Mouse (Mus musculus) ES-Bruce4 (cell line): ENCODE results near the gene Rab11a.

ENCODE experiments used
- CTCF ChIP-seq: IDR thresholded peaks from one replicate; pipeline ENCODE4 v1.8.1; 2011; ENCODE audit warnings: low read depth, low read length
- EP300 ChIP-seq: IDR thresholded peaks from 2 replicates; pipeline ENCODE4 v1.6.1; 2011; ENCODE audit warnings: low read depth, low read length; ENCODE audit not compliant: insufficient read depth
- POLR2A ChIP-seq: IDR thresholded peaks from one replicate; pipeline ENCODE4 v1.8.1; 2011; ENCODE audit warnings: low read length; ENCODE audit not compliant: insufficient read depth

DNA sequence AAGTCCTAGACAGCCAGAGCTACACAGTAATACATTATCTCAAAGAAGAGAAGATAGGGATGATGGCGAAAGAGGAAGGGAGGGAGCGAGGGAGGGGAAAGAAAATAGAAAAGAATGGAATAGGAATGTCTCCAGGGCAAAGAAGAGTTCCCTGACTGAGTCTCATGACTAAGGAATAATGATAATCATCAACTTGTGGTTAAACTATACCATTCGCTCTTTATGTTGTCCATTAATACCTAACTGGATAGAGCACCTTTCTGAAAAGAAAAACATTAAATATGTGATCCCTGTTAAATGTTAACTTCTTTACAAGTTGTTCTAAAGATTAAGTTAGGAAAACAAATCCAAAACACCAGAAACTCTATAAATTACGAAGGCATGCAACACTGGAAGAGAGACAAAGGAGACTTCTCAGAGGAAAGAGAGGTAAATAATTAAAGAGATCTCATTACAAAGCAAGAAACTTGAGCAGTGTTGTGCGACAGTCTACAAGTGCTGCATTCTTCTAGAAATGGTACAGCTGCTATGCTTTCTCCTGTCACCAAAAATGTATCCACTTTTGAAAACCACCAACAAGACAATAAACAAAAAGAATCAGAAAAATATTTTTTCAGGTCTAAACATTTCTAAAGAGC lies 17.9 kb downstream of the Rab11a start:
- TF ChIP-seq POLR2A (no peak), CTCF (no peak), EP300 (no peak)
